27 mouse cellular contexts compared by ENCODE assay signal in genomic region chr6:118254871-118255270, GRCm38 (mm10). TPM values are rescaled to one million over a fixed set of nuclear protein-coding genes. Genes with fewer than 3 reads are reported as not detected.
"Had no signal": no experiment of that assay in that cellular context is flagged by ENCODE, and none has a peak within 500 bp of the region (broad histone marks: within the 10 kb centered on the region; RNA-seq: fewer than 3 reads in every experiment).

No protein-coding gene starts in this region.

- H3K9me3 ChIP-seq: heart, embryonic 13.5 days; heart, embryonic 15.5 days; hindbrain, embryonic 10.5 days; hindbrain, embryonic 12.5 days; hindbrain, embryonic 15.5 days; intestine, embryonic 15.5 days; limb, embryonic 10.5 days; limb, embryonic 12.5 days; liver, embryonic 13.5 days had no signal

- H3K4me3 ChIP-seq: gastrocnemius, adult 2 months; heart, adult 2 months; heart, embryonic 13.5 days; heart, embryonic 15.5 days; hindbrain, embryonic 10.5 days; hindbrain, embryonic 12.5 days; hindbrain, embryonic 15.5 days; intestine, embryonic 15.5 days; layer of hippocampus, adult 2 months; left cerebral cortex, adult 2 months; limb, embryonic 10.5 days; limb, embryonic 12.5 days; liver, embryonic 13.5 days had no signal

- H3K36me3 ChIP-seq: heart, embryonic 13.5 days; heart, embryonic 15.5 days; hindbrain, embryonic 10.5 days; hindbrain, embryonic 12.5 days; hindbrain, embryonic 15.5 days; intestine, embryonic 15.5 days; limb, embryonic 10.5 days; limb, embryonic 12.5 days; liver, embryonic 13.5 days had no signal

- ATAC-seq: inflammation-experienced regulatory T-cells, adult 6 months; intestine, embryonic 15.5 days; intestine, postnatal 0 days had no signal

- H3K9ac ChIP-seq: heart, embryonic 13.5 days; heart, embryonic 15.5 days; hindbrain, embryonic 12.5 days; hindbrain, embryonic 15.5 days; intestine, embryonic 15.5 days; limb, embryonic 12.5 days; liver, embryonic 13.5 days had no signal

- H3K27me3 ChIP-seq: heart, embryonic 13.5 days; heart, embryonic 15.5 days; hindbrain, embryonic 12.5 days; hindbrain, embryonic 15.5 days; intestine, embryonic 15.5 days; limb, embryonic 12.5 days; liver, embryonic 13.5 days had no signal

- H3K4me2 ChIP-seq: heart, embryonic 11.5 days; heart, embryonic 13.5 days; heart, embryonic 15.5 days; hindbrain, embryonic 12.5 days; hindbrain, embryonic 15.5 days; intestine, embryonic 15.5 days; limb, embryonic 12.5 days; liver, embryonic 11.5 days; liver, embryonic 13.5 days had no signal

- H3K27ac ChIP-seq: gastrocnemius, adult 2 months; heart, adult 2 months; heart, embryonic 13.5 days; heart, embryonic 15.5 days; hindbrain, embryonic 10.5 days; hindbrain, embryonic 12.5 days; hindbrain, embryonic 15.5 days; intestine, embryonic 15.5 days; layer of hippocampus, adult 2 months; left cerebral cortex, adult 2 months; limb, embryonic 10.5 days; limb, embryonic 12.5 days; liver, embryonic 13.5 days had no signal

- H3K4me1 ChIP-seq: heart, embryonic 13.5 days; heart, embryonic 15.5 days; hindbrain, embryonic 10.5 days; hindbrain, embryonic 12.5 days; hindbrain, embryonic 15.5 days; intestine, embryonic 15.5 days; limb, embryonic 12.5 days; liver, embryonic 13.5 days had no signal

- DNase-seq: gastrocnemius, adult 2 months; gastrocnemius, postnatal 10 days; gastrocnemius, postnatal 25 days; heart, adult 2 months; heart, postnatal 4 days; kidney, adult 18-20 months; kidney, adult 8-10 months; kidney, postnatal 10 days; kidney, postnatal 25 days; kidney, postnatal 4 days; liver; liver, embryonic 13.5 days had no signal

RNA-seq across cellular contexts. Expression of gene Ret, which starts 57.4 kb away (rescaled TPM):
- total RNA-seq: granulocyte monocyte progenitor cell, adult 5-6 weeks had no signal
